Mouse (Mus musculus): ENCODE results near the gene Cox18.
"Not testable (repeated sequence)": the region's sequence is repeated elsewhere in the genome, so short reads cannot be mapped to it uniquely, and the experiment has no call there.

Gene Cox18

GRCm38 (mm10) chr5:90223534-90224381, at the start of gene Cox18:
Cox18 (minus strand) TSS chr5:90224001.
- DNase-seq = peak; percentile 98 to 99

- DNase-seq = not testable (repeated sequence)
Observed at GRCm38 (mm10) chr5:90262230-90262629, 38.4 kb upstream of the Cox18 start.

- no peak for DNase-seq
Observed at GRCm38 (mm10) chr5:90257023-90257422, 33.2 kb upstream of the Cox18 start.

- no peak for DNase-seq
Observed at GRCm38 (mm10) chr5:90247503-90247902, 23.7 kb upstream of the Cox18 start.

- no peak for DNase-seq
Observed at GRCm38 (mm10) chr5:90246987-90247386, 23.2 kb upstream of the Cox18 start.

GRCm38 (mm10) chr5:90246567-90246966, 22.8 kb upstream of the Cox18 start:
- no peak for DNase-seq

GRCm38 (mm10) chr5:90245416-90245815, 21.6 kb upstream of the Cox18 start:
- no peak for DNase-seq

- DNase-seq = no peak
Observed at GRCm38 (mm10) chr5:90235217-90235616, 11.4 kb upstream of the Cox18 start.

- DNase-seq = no peak
Observed at GRCm38 (mm10) chr5:90233305-90233704, 9.5 kb upstream of the Cox18 start.

- no peak for DNase-seq
Observed at GRCm38 (mm10) chr5:90229760-90230159, 6.0 kb upstream of the Cox18 start.

- no peak for DNase-seq
Observed at GRCm38 (mm10) chr5:90226696-90227095, 2.9 kb upstream of the Cox18 start.

- no peak for DNase-seq
Observed at GRCm38 (mm10) chr5:90224730-90225129, 929 bp upstream of the Cox18 start.

- DNase-seq = no peak
Observed at GRCm38 (mm10) chr5:90222937-90223336, 864 bp downstream of the Cox18 start.

- no peak for DNase-seq
Observed at GRCm38 (mm10) chr5:90217791-90218190, 6.0 kb downstream of the Cox18 start.

- DNase-seq = no peak
Observed at GRCm38 (mm10) chr5:90217226-90217625, 6.6 kb downstream of the Cox18 start.

GRCm38 (mm10) chr5:90213356-90213755, 10.4 kb downstream of the Cox18 start:
- no peak for DNase-seq

- DNase-seq = peak; percentile 9 to 10
Observed at GRCm38 (mm10) chr5:90203168-90203567, 20.6 kb downstream of the Cox18 start.

- no peak for DNase-seq
Observed at GRCm38 (mm10) chr5:90202447-90203117, 21.2 kb downstream of the Cox18 start.

GRCm38 (mm10) chr5:90199922-90200632, 23.7 kb downstream of the Cox18 start:
- DNase-seq = no peak

- no peak for DNase-seq
Observed at GRCm38 (mm10) chr5:90194831-90195230, 29.0 kb downstream of the Cox18 start.

- no peak for DNase-seq
Observed at GRCm38 (mm10) chr5:90182782-90183181, 41.0 kb downstream of the Cox18 start.

GRCm38 (mm10) chr5:90179094-90179493, 44.7 kb downstream of the Cox18 start:
- DNase-seq = no peak

GRCm38 (mm10) chr5:90178116-90178515, 45.7 kb downstream of the Cox18 start:
- DNase-seq = no peak

Measured in thymus, postnatal 36 days (tissue).